7 mouse cellular contexts compared by ENCODE assay signal in genomic region chr7:57386517-57387340, GRCm38 (mm10). TPM values are rescaled to one million over a fixed set of nuclear protein-coding genes. Genes with fewer than 3 reads are reported as not detected.
DNase-seq lines count a peak whose midpoint lies in the region; ATAC-seq lines count a peak whose summit lies in the region.

Gabrg3 (minus strand) TSS chr7:57387188.

- peak; percentile 39 for ATAC-seq in lung, embryonic 15.5 days (ENCODE audit: borderline replicate concordance, extremely low read depth, low FRiP score, low TSS enrichment)
- ATAC-seq in hindbrain, embryonic 13.5 days (ENCODE audit: low FRiP score), result peak; percentile 83
- ATAC-seq in limb, embryonic 11.5 days (ENCODE audit: insufficient number of reproducible peaks, low FRiP score, low TSS enrichment, low read depth), result no peak

- DNase-seq in lung, postnatal 10 days, result no peak
- DNase-seq in embryo, embryonic 10.5 days (ENCODE audit: low spot score), result peak; percentile 58
- DNase-seq in limb, embryonic 11.5 days (ENCODE audit: low spot score), result peak; percentile 55
- DNase-seq in retina, postnatal 7 days (ENCODE audit: low read depth, low spot score), result peak; percentile 36
- DNase-seq in urinary bladder, postnatal 36 days (ENCODE audit: low spot score in 2 of 2), result no peak

- no peaks in the 10 kb centered on the region for H3K36me3 ChIP-seq in lung, embryonic 15.5 days
- no peaks in the 10 kb centered on the region for H3K36me3 ChIP-seq in hindbrain, embryonic 13.5 days
- H3K36me3 ChIP-seq in limb, embryonic 11.5 days (ENCODE audit: control insufficient read depth, insufficient read depth, low read length), result no peaks in the 10 kb centered on the region; the same call in 1 of the 2 replicates

- H3K4me2 ChIP-seq in lung, embryonic 15.5 days, result peak within 1 kb of the TSS; percentile 83
- peak within 1 kb of the TSS; percentile 94 for H3K4me2 ChIP-seq in hindbrain, embryonic 13.5 days
- peak within 1 kb of the TSS; percentile 88 for H3K4me2 ChIP-seq in limb, embryonic 11.5 days (ENCODE audit: low read depth, severe bottlenecking)

- H3K4me3 ChIP-seq in lung, embryonic 15.5 days, result peak within 1 kb of the TSS; percentile 42
- H3K4me3 ChIP-seq in hindbrain, embryonic 13.5 days, result peak within 1 kb of the TSS; percentile 73
- peak within 1 kb of the TSS; percentile 48 for H3K4me3 ChIP-seq in limb, embryonic 11.5 days (ENCODE audit: low read depth, low read length)

- H3K4me1 ChIP-seq in lung, embryonic 15.5 days, result peaks cover 6% of the 10 kb centered on the region; the same call in 1 of the 2 replicates
- H3K4me1 ChIP-seq in hindbrain, embryonic 13.5 days (replicated peaks), result peaks cover 23% of the 10 kb centered on the region
- H3K4me1 ChIP-seq in limb, embryonic 11.5 days (ENCODE audit: control insufficient read depth, insufficient read depth, low read length), result 0 out of 2 replicates have a peak, but pooled peaks cover 2% of the 10 kb centered on the region

- H3K9me3 ChIP-seq in lung, embryonic 15.5 days, result no peaks in the 10 kb centered on the region
- no peaks in the 10 kb centered on the region for H3K9me3 ChIP-seq in hindbrain, embryonic 13.5 days
- H3K9me3 ChIP-seq in limb, embryonic 11.5 days (ENCODE audit: control insufficient read depth, low read length), result no peaks in the 10 kb centered on the region

- no peak within 1 kb of the TSS for H3K9ac ChIP-seq in lung, embryonic 15.5 days
- H3K9ac ChIP-seq in hindbrain, embryonic 13.5 days, result peak within 1 kb of the TSS; percentile 77
- H3K9ac ChIP-seq in limb, embryonic 11.5 days (ENCODE audit: low read length), result no peak within 1 kb of the TSS

- H3K27ac ChIP-seq in lung, embryonic 15.5 days, result no peak within 1 kb of the TSS
- H3K27ac ChIP-seq in hindbrain, embryonic 13.5 days, result 0 out of 2 replicates have a peak within 1 kb of the TSS, but pooled peaks have one; percentile 40
- H3K27ac ChIP-seq in limb, embryonic 11.5 days (replicated peaks; ENCODE audit: low read depth, low read length), result no peak within 1 kb of the TSS

- WGBS in lung, embryonic 15.5 days, result under 1% methylated on average over 50 of the region's 71 CpGs
- WGBS in hindbrain, embryonic 13.5 days, result 1% methylated on average over 64 of the region's 71 CpGs
- under 1% methylated on average over 67 of the region's 71 CpGs for WGBS in limb, embryonic 11.5 days

- H3K27me3 ChIP-seq in lung, embryonic 15.5 days, result peaks cover 31% of the 10 kb centered on the region
- H3K27me3 ChIP-seq in hindbrain, embryonic 13.5 days, result peaks cover 31% of the 10 kb centered on the region
- peaks cover 20% of the 10 kb centered on the region for H3K27me3 ChIP-seq in limb, embryonic 11.5 days (ENCODE audit: control insufficient read depth, insufficient read depth, low read length)

RNA-seq across cellular contexts. Expression of gene Gabrg3, which starts in this region (rescaled TPM):
- polyA plus RNA-seq in lung, embryonic 15.5 days (2015; fragmentation: Nextera tagmentation; extraction: Ambion mirVana), result 0.16 and 0.45 TPM in 2 replicates
- polyA plus RNA-seq in hindbrain, embryonic 13.5 days (2015; fragmentation: Nextera tagmentation; extraction: Ambion mirVana), result 2.3 and 2.8 TPM in 2 replicates
- polyA plus RNA-seq in limb, embryonic 11.5 days (2014; fragmentation: Nextera tagmentation; extraction: Ambion mirVana), result 0.11 and 0.88 TPM in 2 replicates

Comparison
In these comparisons a context has a peak if more than half of its experiments do, and no peak if none do; other contexts are left out.
1. Peak in ATAC-seq, H3K4me3 ChIP-seq and H3K4me2 ChIP-seq in lung, embryonic 15.5 days; RNA of the gene not detected or under 1 TPM.
2. Peak in DNase-seq, H3K4me3 ChIP-seq and H3K4me2 ChIP-seq in limb, embryonic 11.5 days; RNA of the gene not detected or under 1 TPM.
3. DNase-seq: peak in embryo, embryonic 10.5 days (single experiment) and retina, postnatal 7 days (single experiment); none in lung, postnatal 10 days (single experiment) and urinary bladder, postnatal 36 days (0 of 2).
4. Peak in every context shown above with its lines, with median percentiles within 50 percentile points of each other: H3K4me2 ChIP-seq and H3K4me3 ChIP-seq.